Mouse (Mus musculus) CH12.LX (cell line): ENCODE measurements around the gene Plppr5. TPM values are rescaled to one million over a fixed set of nuclear protein-coding genes. Genes with fewer than 3 reads are reported as not detected.

Experiments
- DNase-seq: peaks from one replicate; pipeline ENCODE4 v3.0.0-alpha.2; 2013; ENCODE audit errors: extremely low read depth
- H3K27ac ChIP-seq: 2 replicates; pipeline ENCODE4 v1.5.1; 2012; ENCODE audit warnings: low read depth, mild to moderate bottlenecking, control low read depth, moderate library complexity; ENCODE audit not compliant: insufficient read depth
- H3K27me3 ChIP-seq: replicated peaks from 2 replicates; pipeline ENCODE3; 2012; ENCODE audit warnings: inconsistent platforms
- H3K36me3 ChIP-seq, 2 experiments: replicated peaks in 1 of 2; 2 replicates each; pipeline versions ENCODE3 to v1.6.1; 2012; ENCODE audit warnings: inconsistent platforms in 1 of 2, low read length in 1 of 2, mild to moderate bottlenecking in 1 of 2, mixed read lengths in 1 of 2, moderate library complexity in 1 of 2; ENCODE audit not compliant: control insufficient read depth in 1 of 2, insufficient read depth in 1 of 2
- H3K4me1 ChIP-seq, 2 experiments: 2 replicates each; pipeline ENCODE4 v1.6.1; 2012; ENCODE audit warnings: inconsistent platforms in 1 of 2, moderate library complexity in 1 of 2; ENCODE audit not compliant: insufficient read depth in 2 of 2, control insufficient read depth in 1 of 2
- H3K4me2 ChIP-seq: 2 replicates; pipeline ENCODE4 v1.6.1; 2012; ENCODE audit warnings: low read depth, mild to moderate bottlenecking, control low read depth; ENCODE audit not compliant: poor library complexity, insufficient read depth, severe bottlenecking
- H3K4me3 ChIP-seq, 3 experiments: fragments of 150-350 bp in 1 of 3; sonication (generic) in 1 of 3; replicated peaks in 1 of 3; 2 replicates each; pipeline versions ENCODE3 to v1.5.1; 2011 to 2012; ENCODE audit warnings: low read depth in 2 of 3, low read length in 2 of 3, mild to moderate bottlenecking in 2 of 3, moderate library complexity in 2 of 3, control low read depth in 1 of 3, improper control_type of control experiment in 1 of 3, inconsistent platforms in 1 of 3, mixed read lengths in 1 of 3; ENCODE audit not compliant: poor library complexity in 1 of 3
- H3K79me2 ChIP-seq: replicated peaks from 2 replicates; pipeline ENCODE4 v1.6.1; 2012; ENCODE audit warnings: mild to moderate bottlenecking, moderate library complexity; ENCODE audit not compliant: control insufficient read depth, poor library complexity, insufficient read depth, severe bottlenecking; ENCODE audit errors: extremely low read depth
- H3K9ac ChIP-seq: 2 replicates; pipeline ENCODE4 v1.6.1; 2012; ENCODE audit warnings: low read depth, mild to moderate bottlenecking, control low read depth, moderate library complexity; ENCODE audit not compliant: insufficient read depth
- H3K9me3 ChIP-seq: replicated peaks from 2 replicates; pipeline ENCODE3; 2012; ENCODE audit warnings: low read length, inconsistent platforms, mixed read lengths
- CTCF ChIP-seq, 2 experiments: IDR thresholded peaks in 1 of 2; conservative IDR thresholded peaks in 1 of 2; 2 replicates each; pipeline ENCODE4 v1.5.1; 2011 to 2012; ENCODE audit warnings: low read depth in 2 of 2, low read length in 2 of 2, improper control_type of control experiment in 1 of 2, inconsistent platforms in 1 of 2, mild to moderate bottlenecking in 1 of 2, moderate library complexity in 1 of 2
- ELF1 ChIP-seq: IDR thresholded peaks from 2 replicates; pipeline ENCODE4 v1.6.1; 2014; ENCODE audit warnings: low read depth, mild to moderate bottlenecking, inconsistent platforms, low read length, improper control_type of control experiment
- EP300 ChIP-seq: IDR thresholded peaks from 2 replicates; pipeline ENCODE4 v1.6.1; 2011; ENCODE audit warnings: low read length, improper control_type of control experiment
- ETS1 ChIP-seq: conservative IDR thresholded peaks from 2 replicates; pipeline ENCODE4 v1.6.1; 2012; ENCODE audit warnings: low read depth, mild to moderate bottlenecking, inconsistent platforms, low read length, improper control_type of control experiment, moderate library complexity
- GABPA ChIP-seq: IDR thresholded peaks from 2 replicates; pipeline ENCODE4 v1.6.1; 2012; ENCODE audit warnings: low read depth, low read length, improper control_type of control experiment, inconsistent platforms; ENCODE audit not compliant: insufficient replicate concordance
- HCFC1 ChIP-seq: IDR thresholded peaks from 2 replicates; pipeline ENCODE4 v1.6.1; 2012; ENCODE audit warnings: low read depth, mild to moderate bottlenecking, inconsistent platforms, low read length, improper control_type of control experiment
- JUN ChIP-seq: IDR thresholded peaks from 2 replicates; pipeline ENCODE4 v1.6.1; 2011; ENCODE audit warnings: low read depth, mild to moderate bottlenecking, low read length, improper control_type of control experiment, moderate library complexity; ENCODE audit not compliant: insufficient read depth
- KAT2A ChIP-seq: IDR thresholded peaks from 2 replicates; pipeline ENCODE4 v1.6.1; 2012; ENCODE audit warnings: low read length, improper control_type of control experiment, inconsistent platforms; ENCODE audit not compliant: insufficient replicate concordance
- MAFK ChIP-seq: IDR thresholded peaks from 2 replicates; pipeline ENCODE4 v1.6.1; 2011; ENCODE audit warnings: low read length, improper control_type of control experiment; ENCODE audit not compliant: insufficient replicate concordance
- MAZ ChIP-seq: IDR thresholded peaks from 2 replicates; pipeline ENCODE4 v1.6.1; 2012; ENCODE audit warnings: low read depth, mild to moderate bottlenecking, inconsistent platforms, low read length, improper control_type of control experiment, moderate library complexity
- MEF2A ChIP-seq: IDR thresholded peaks from 2 replicates; pipeline ENCODE4 v1.6.1; 2014; ENCODE audit warnings: low read depth, mild to moderate bottlenecking, inconsistent platforms, low read length, improper control_type of control experiment, borderline replicate concordance
- MXI1 ChIP-seq: IDR thresholded peaks from 2 replicates; pipeline ENCODE4 v1.6.1; 2011; ENCODE audit warnings: mild to moderate bottlenecking, low read depth, low read length, improper control_type of control experiment
- MYC ChIP-seq: IDR thresholded peaks from 2 replicates; pipeline ENCODE4 v1.6.1; 2011; ENCODE audit warnings: low read depth, mild to moderate bottlenecking, improper control_type of control experiment, low read length
- POLR2A ChIP-seq: IDR thresholded peaks from 2 replicates; pipeline ENCODE4 v1.6.1; 2011; ENCODE audit warnings: low read depth, mild to moderate bottlenecking, improper control_type of control experiment, low read length
- POLR2AphosphoS2 ChIP-seq: IDR thresholded peaks from 2 replicates; pipeline ENCODE4 v1.6.1; 2011; ENCODE audit warnings: low read depth, low read length, improper control_type of control experiment
- SMC3 ChIP-seq: IDR thresholded peaks from 2 replicates; pipeline ENCODE4 v1.6.1; 2011; ENCODE audit warnings: low read depth, low read length, improper control_type of control experiment
- TBP ChIP-seq: conservative IDR thresholded peaks from 2 replicates; pipeline ENCODE4 v1.6.1; 2011; ENCODE audit warnings: low read depth, low read length, improper control_type of control experiment
- TCF12 ChIP-seq: IDR thresholded peaks from 2 replicates; pipeline ENCODE4 v1.6.1; 2014; ENCODE audit warnings: low read depth, mild to moderate bottlenecking, inconsistent platforms, low read length, improper control_type of control experiment
- UBTF ChIP-seq: IDR thresholded peaks from 2 replicates; pipeline ENCODE4 v1.6.1; 2012; ENCODE audit warnings: low read depth, mild to moderate bottlenecking, inconsistent platforms, low read length, improper control_type of control experiment, moderate library complexity
- ZC3H11A ChIP-seq: IDR thresholded peaks from 2 replicates; pipeline ENCODE4 v1.6.1; 2012; ENCODE audit warnings: low read depth, mild to moderate bottlenecking, inconsistent platforms, low read length, improper control_type of control experiment
- ZKSCAN1 ChIP-seq: IDR thresholded peaks from 2 replicates; pipeline ENCODE4 v1.6.1; 2012; ENCODE audit warnings: low read depth, inconsistent platforms, low read length, improper control_type of control experiment, borderline replicate concordance
- ZMIZ1 ChIP-seq: IDR thresholded peaks from 2 replicates; pipeline ENCODE4 v1.6.1; 2012; ENCODE audit warnings: low read depth, mild to moderate bottlenecking, inconsistent platforms, low read length, improper control_type of control experiment
- ZNF384 ChIP-seq: IDR thresholded peaks from 2 replicates; pipeline ENCODE4 v1.6.1; 2012; ENCODE audit warnings: low read depth, low read length, improper control_type of control experiment, inconsistent platforms
- dilution Hi-C: fragments of 300-500 bp; cut with MboI; formaldehyde crosslinking; loops from 2 replicates; pipeline ENCODE4 v1.14.3; 2020; ENCODE audit warnings: low sequenced_read_pairs; ENCODE audit not compliant: extremely low pct_unique_long_range_greater_than_20kb, extremely low pct_ligation_motif_present
- in situ Hi-C: fragments of 300-500 bp; cut with MboI; formaldehyde crosslinking; loops from 3 replicates; pipeline ENCODE4 v1.14.3; 2019; ENCODE audit warnings: low sequenced_read_pairs, low pct_ligation_motif_present, low pct_unique_long_range_greater_than_20kb, mixed read lengths
- polyA plus RNA-seq: library from polyadenylated mRNA; unstranded; fragments of >175 nt; gene quantifications from 2 replicates; pipeline ENCODE4 v1.2.1, GENCODE M21; 2012; ENCODE audit warnings: low read depth; ENCODE audit not compliant: insufficient read length
- total RNA-seq, 2 experiments: library from RNA; depleted of rRNA; stranded (reverse); fragments of 300-350 nt in 1 of 2; fragments of >200 nt in 1 of 2; gene quantifications; 2 replicates each; pipeline ENCODE4 v1.2.3; 2012 to 2014

Gene Plppr5
- total and polyA plus RNA-seq, 3 experiments = not detected

DNA sequence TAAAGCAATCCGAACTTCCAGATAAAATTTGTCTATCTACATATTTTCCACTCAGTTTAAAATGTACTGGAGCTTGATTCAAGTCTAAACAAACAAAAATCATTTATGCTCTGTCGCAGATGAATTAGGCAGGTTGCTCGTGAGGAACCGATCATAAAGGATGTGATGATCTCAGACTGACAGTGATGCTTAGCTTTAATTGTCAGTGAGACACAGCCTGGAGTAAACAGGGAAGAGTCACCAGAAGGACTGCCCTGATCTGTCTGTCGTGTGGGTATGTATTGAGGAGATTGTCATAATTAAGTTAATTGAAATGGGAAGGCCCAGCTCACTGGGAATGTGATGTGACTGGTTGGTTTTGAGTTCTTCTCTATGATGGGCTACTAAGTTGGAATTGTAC is 149.9 kb downstream of the Plppr5 start:
- dilution Hi-C loops = no loop called here
- no peak overlapping the region for H3K9ac ChIP-seq
- no peaks in the 10 kb centered on the region for H3K27me3 ChIP-seq
- in situ Hi-C loops = no loop called here
- TF ChIP-seq MYC (no peak), POLR2AphosphoS2 (no peak), TBP (no peak), ELF1 (no peak), KAT2A (no peak), MXI1 (no peak), MAZ (no peak), HCFC1 (no peak), GABPA (no peak), JUN (no peak), ETS1 (no peak), ZNF384 (no peak), SMC3 (no peak), UBTF (no peak), TCF12 (no peak), EP300 (no peak), ZC3H11A (no peak)
- no peak overlapping the region for H3K27ac ChIP-seq
- no peak for DNase-seq
- no peaks in the 10 kb centered on the region for H3K4me1 ChIP-seq
- H3K4me3 ChIP-seq = no peak overlapping the region
- H3K4me2 ChIP-seq = no peak overlapping the region
- no peaks in the 10 kb centered on the region for H3K36me3 ChIP-seq
- H3K9me3 ChIP-seq = no peaks in the 10 kb centered on the region
- no peaks in the 10 kb centered on the region for H3K79me2 ChIP-seq

DNA sequence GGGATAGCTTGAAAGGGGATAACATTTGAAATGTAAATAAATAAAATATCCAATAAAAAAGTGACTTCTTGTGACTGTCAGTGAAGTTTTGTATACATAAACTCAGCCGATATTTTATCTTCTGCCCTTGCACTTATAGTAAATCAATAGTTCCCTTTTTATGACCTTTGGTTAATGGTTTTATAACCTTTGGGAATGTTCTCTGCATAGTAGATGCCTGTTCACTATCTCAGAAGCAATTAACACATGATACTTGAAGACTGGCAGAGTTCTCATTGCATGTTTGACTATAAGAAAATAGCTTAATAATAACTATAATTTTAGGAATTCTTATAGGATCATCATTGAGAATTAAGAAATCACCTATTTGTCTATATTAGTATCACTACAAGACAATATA is 150.9 kb downstream of the Plppr5 start:
- no peak for TF ChIP-seq MAFK
- no peak for TF ChIP-seq CTCF (conservative IDR thresholded peaks at IDR 0.05 in 1 of 2, IDR thresholded peaks at IDR 0.05 in 1 of 2; ENCODE audit: low read depth in 2 of 2, low read length in 2 of 2)
- TF ChIP-seq MAZ = no peak
- TF ChIP-seq POLR2AphosphoS2 = no peak
- TF ChIP-seq MEF2A = no peak
- no peak for TF ChIP-seq ZKSCAN1
- TF ChIP-seq ZMIZ1 = no peak
- TF ChIP-seq POLR2A = no peak
- TF ChIP-seq SMC3 = no peak
- TF ChIP-seq TBP = no peak
- no peak for TF ChIP-seq KAT2A
- TF ChIP-seq, all 38 proteins: peak for 0
- in situ Hi-C loops (no loop called here), dilution Hi-C loops (no loop called here)
- H3K27me3 ChIP-seq = no peaks in the 10 kb centered on the region
- H3K27ac ChIP-seq = no peak overlapping the region
- H3K79me2 ChIP-seq = no peaks in the 10 kb centered on the region
- no peak overlapping the region for H3K4me3 ChIP-seq
- no peaks in the 10 kb centered on the region for H3K4me1 ChIP-seq
- DNase-seq = no peak
- no peak overlapping the region for H3K9ac ChIP-seq
- H3K4me2 ChIP-seq = no peak overlapping the region
- no peaks in the 10 kb centered on the region for H3K9me3 ChIP-seq
- no peaks in the 10 kb centered on the region for H3K36me3 ChIP-seq
